Mouse (Mus musculus): ENCODE results near the gene Psmd1.

- TF ChIP-seq EP300 (IDR thresholded peaks at IDR 0.05) (no peak), CTCF (IDR thresholded peaks at IDR 0.05) (no peak)
These were observed 92.4 kb downstream of the Psmd1 start for GRCm38 (mm10) chr1:86156595-86156994.

Measured in lung, postnatal 0 days (tissue).